8 mouse cellular contexts compared by ENCODE assay signal in genomic region chr7:45234922-45235571, GRCm38 (mm10). TPM values are rescaled to one million over a fixed set of nuclear protein-coding genes. Genes with fewer than 3 reads are reported as not detected.
DNase-seq lines count a peak whose midpoint lies in the region; ATAC-seq and TF ChIP-seq lines count a peak whose summit lies in the region.

No protein-coding gene starts in this region.

- H3K36me3 ChIP-seq in ES-Bruce4 (ENCODE audit: control insufficient read depth, insufficient read depth, low read length, poor library complexity, severe bottlenecking) = 0 out of 2 replicates have a peak, but pooled peaks cover 5% of the 10 kb centered on the region
- H3K36me3 ChIP-seq in intestine, embryonic 15.5 days = peaks cover 5% of the 10 kb centered on the region; the same call in 1 of the 2 replicates
- peaks cover 11% of the 10 kb centered on the region for H3K36me3 ChIP-seq in liver, postnatal 0 days (replicated peaks; ENCODE audit: insufficient read depth, low read length)

- peak overlapping the region; percentile 61 for H3K4me2 ChIP-seq in intestine, embryonic 15.5 days (replicated peaks)
- H3K4me2 ChIP-seq in liver, postnatal 0 days (ENCODE audit: low read depth, low read length) = peak overlapping the region; percentile 53

- no peaks in the 10 kb centered on the region for H3K27me3 ChIP-seq in ES-Bruce4 (ENCODE audit: control insufficient read depth, insufficient read depth, low read length, poor library complexity, severe bottlenecking)
- H3K27me3 ChIP-seq in intestine, embryonic 15.5 days (replicated peaks) = peaks cover 5% of the 10 kb centered on the region; the same call in 1 of the 2 replicates
- no peaks in the 10 kb centered on the region for H3K27me3 ChIP-seq in liver, postnatal 0 days (ENCODE audit: insufficient read depth, low read length)

- TF ChIP-seq POLR2A in ES-Bruce4 (IDR thresholded peaks at IDR 0.05; ENCODE audit: insufficient read depth, low read length) = peak; percentile 87

- TF ChIP-seq EP300 in ES-Bruce4 (IDR thresholded peaks at IDR 0.05; ENCODE audit: insufficient read depth, low read depth, low read length) = no peak
- no peak for TF ChIP-seq EP300 in liver, postnatal 0 days (IDR thresholded peaks at IDR 0.05; ENCODE audit: low read depth)

- peak overlapping the region; percentile 51 for H3K4me3 ChIP-seq in ES-Bruce4 (ENCODE audit: low read depth, low read length)
- peak overlapping the region; percentile 15 for H3K4me3 ChIP-seq in intestine, embryonic 15.5 days (replicated peaks)
- no peak overlapping the region for H3K4me3 ChIP-seq in liver, postnatal 0 days (ENCODE audit: low read depth, low read length)

- peak overlapping the region; percentile 4; the same call in 1 of the 2 replicates for H3K9ac ChIP-seq in ES-Bruce4 (ENCODE audit: low read depth, poor library complexity, severe bottlenecking)
- H3K9ac ChIP-seq in intestine, embryonic 15.5 days = 0 out of 2 replicates have a peak overlapping the region, but pooled peaks have one; percentile 30
- H3K9ac ChIP-seq in liver, postnatal 0 days (replicated peaks) = peak overlapping the region; percentile 16; the same call in 1 of the 2 replicates

- H3K27ac ChIP-seq in ES-Bruce4 (ENCODE audit: insufficient read depth, low read length) = peak overlapping the region; percentile 21
- H3K27ac ChIP-seq in intestine, embryonic 15.5 days = peak overlapping the region; percentile 34; the same call in 1 of the 2 replicates
- H3K27ac ChIP-seq in liver, postnatal 0 days (ENCODE audit: low read depth) = no peak overlapping the region

- no peak for TF ChIP-seq CTCF in ES-Bruce4 (IDR thresholded peaks at IDR 0.05; ENCODE audit: low read depth, low read length)
- no peak for TF ChIP-seq CTCF in liver, postnatal 0 days (IDR thresholded peaks at IDR 0.05; ENCODE audit: low read depth)

- WGBS in intestine, embryonic 15.5 days = 8% methylated on average over 21 of the region's 21 CpGs
- 42% methylated on average over 21 of the region's 21 CpGs for WGBS in liver, postnatal 0 days (ENCODE audit: insufficient replicate concordance)

- no peaks in the 10 kb centered on the region for H3K9me3 ChIP-seq in ES-Bruce4 (replicated peaks; ENCODE audit: control insufficient read depth, insufficient read depth, low read length, poor library complexity, severe bottlenecking)
- no peaks in the 10 kb centered on the region for H3K9me3 ChIP-seq in intestine, embryonic 15.5 days
- no peaks in the 10 kb centered on the region for H3K9me3 ChIP-seq in liver, postnatal 0 days (ENCODE audit: low read length)

- peak; percentile 43 for DNase-seq in adrenal gland, postnatal 10 days
- peak; percentile 86 for DNase-seq in forelimb bud, embryonic 11.5 days (ENCODE audit: low read depth, low spot score)
- DNase-seq in liver, postnatal 0 days = no peak
- peak; percentile 87 for DNase-seq in retina, postnatal 1 day
- no peak for DNase-seq in thymus, postnatal 0 days (ENCODE audit: low spot score)

- H3K4me1 ChIP-seq in ES-Bruce4 (ENCODE audit: control insufficient read depth, insufficient read depth, low read length) = peaks cover 2% of the 10 kb centered on the region
- peaks cover 21% of the 10 kb centered on the region for H3K4me1 ChIP-seq in intestine, embryonic 15.5 days (replicated peaks)
- peaks cover 22% of the 10 kb centered on the region for H3K4me1 ChIP-seq in liver, postnatal 0 days (ENCODE audit: insufficient read depth)

- ATAC-seq in intestine, embryonic 15.5 days = peak; percentile 77
- ATAC-seq in liver, postnatal 0 days = peak; percentile 14; the same call in 1 of the 2 replicates
- no peak for ATAC-seq in monocyte, adult 5-6 weeks (replicated peaks; ENCODE audit: insufficient number of reproducible peaks, low FRiP score, low TSS enrichment, poor library complexity, severe bottlenecking)

RNA-seq across cellular contexts. Expression of gene Cd37, which starts 3.9 kb away (rescaled TPM):
- polyA plus RNA-seq in ES-Bruce4 (2011; ENCODE audit: insufficient read depth, insufficient read length, low read depth, missing spikeins) = 2.2 and 3.4 TPM in 2 replicates
- 10 to 100 TPM; 13.9 to 17.6 TPM for total RNA-seq in adrenal gland, postnatal 10 days (2021)
- 3.5 and 3.6 TPM in 2 replicates for polyA plus RNA-seq in intestine, embryonic 15.5 days (2015; fragmentation: Nextera tagmentation; extraction: Ambion mirVana)
- 29.8 and 31.8 TPM in 2 replicates for polyA plus RNA-seq in liver, postnatal 0 days (2015; fragmentation: Nextera tagmentation; extraction: Ambion mirVana)
- total RNA-seq in monocyte, adult 5-6 weeks (2017) = 112 to 185 TPM (median 125 TPM) in 3 replicates
- polyA plus RNA-seq in thymus, postnatal 0 days (2015; fragmentation: Nextera tagmentation; extraction: Ambion mirVana) = 143 and 146 TPM in 2 replicates

RNA-seq across cellular contexts. Expression of gene Slc6a16, which starts 5.8 kb away (rescaled TPM):
- polyA plus RNA-seq in ES-Bruce4 (2011; ENCODE audit: insufficient read depth, insufficient read length, low read depth, missing spikeins) = 0.55 and 0.63 TPM in 2 replicates
- total RNA-seq in adrenal gland, postnatal 10 days (2021) = under 1 TPM in 1 of 2 experiments, not detected in 1; 0.12 TPM
- not detected in 2 replicates for polyA plus RNA-seq in intestine, embryonic 15.5 days (2015; fragmentation: Nextera tagmentation; extraction: Ambion mirVana)
- polyA plus RNA-seq in liver, postnatal 0 days (2015; fragmentation: Nextera tagmentation; extraction: Ambion mirVana) = 0.46 and 0.49 TPM in 2 replicates
- 0.64 TPM in 1 of 3 replicates, not detected in the others for total RNA-seq in monocyte, adult 5-6 weeks (2017)
- 0.17 TPM in 1 of 2 replicates, not detected in the other for polyA plus RNA-seq in thymus, postnatal 0 days (2015; fragmentation: Nextera tagmentation; extraction: Ambion mirVana)

RNA-seq across cellular contexts. Expression of gene Tead2, which starts 19.5 kb away (rescaled TPM):
- polyA plus RNA-seq in ES-Bruce4 (2011; ENCODE audit: insufficient read depth, insufficient read length, low read depth, missing spikeins) = 147 and 152 TPM in 2 replicates
- total RNA-seq in adrenal gland, postnatal 10 days (2021) = 10 to 100 TPM; 21.0 to 24.0 TPM
- 93.2 and 97.0 TPM in 2 replicates for polyA plus RNA-seq in intestine, embryonic 15.5 days (2015; fragmentation: Nextera tagmentation; extraction: Ambion mirVana)
- 15.5 and 20.2 TPM in 2 replicates for polyA plus RNA-seq in liver, postnatal 0 days (2015; fragmentation: Nextera tagmentation; extraction: Ambion mirVana)
- total RNA-seq in monocyte, adult 5-6 weeks (2017) = 0.48 to 2.5 TPM (median 0.64 TPM) in 3 replicates
- 4.8 and 5.1 TPM in 2 replicates for polyA plus RNA-seq in thymus, postnatal 0 days (2015; fragmentation: Nextera tagmentation; extraction: Ambion mirVana)

RNA-seq across cellular contexts. Expression of gene Dkkl1, which starts 23.1 kb away (rescaled TPM):
- polyA plus RNA-seq in ES-Bruce4 (2011; ENCODE audit: insufficient read depth, insufficient read length, low read depth, missing spikeins) = 4.2 and 8.6 TPM in 2 replicates
- total RNA-seq in adrenal gland, postnatal 10 days (2021) = under 1 TPM in 1 of 2 experiments, not detected in 1; 0.30 TPM
- 1.0 and 1.1 TPM in 2 replicates for polyA plus RNA-seq in intestine, embryonic 15.5 days (2015; fragmentation: Nextera tagmentation; extraction: Ambion mirVana)
- polyA plus RNA-seq in liver, postnatal 0 days (2015; fragmentation: Nextera tagmentation; extraction: Ambion mirVana) = 0.95 and 1.5 TPM in 2 replicates
- 4.7 to 8.7 TPM (median 6.1 TPM) in 3 replicates for total RNA-seq in monocyte, adult 5-6 weeks (2017)
- polyA plus RNA-seq in thymus, postnatal 0 days (2015; fragmentation: Nextera tagmentation; extraction: Ambion mirVana) = 5.1 and 7.6 TPM in 2 replicates

RNA-seq across cellular contexts. Expression of gene Ccdc155, which starts 30.4 kb away (rescaled TPM):
- 2.2 and 2.6 TPM in 2 replicates for polyA plus RNA-seq in ES-Bruce4 (2011; ENCODE audit: insufficient read depth, insufficient read length, low read depth, missing spikeins)
- total RNA-seq in adrenal gland, postnatal 10 days (2021) = under 1 TPM in 1 of 2 experiments, not detected in 1; 0.36 TPM
- polyA plus RNA-seq in intestine, embryonic 15.5 days (2015; fragmentation: Nextera tagmentation; extraction: Ambion mirVana) = 0.61 and 0.69 TPM in 2 replicates
- polyA plus RNA-seq in liver, postnatal 0 days (2015; fragmentation: Nextera tagmentation; extraction: Ambion mirVana) = 0.06 TPM in 1 of 2 replicates, not detected in the other
- 0.75 TPM in 1 of 3 replicates, not detected in the others for total RNA-seq in monocyte, adult 5-6 weeks (2017)
- polyA plus RNA-seq in thymus, postnatal 0 days (2015; fragmentation: Nextera tagmentation; extraction: Ambion mirVana) = 0.20 and 0.37 TPM in 2 replicates

Comparison
In these comparisons a context has a peak if more than half of its experiments do, and no peak if none do; other contexts are left out.
1. DNase-seq: peak in adrenal gland, postnatal 10 days (single experiment), forelimb bud, embryonic 11.5 days (single experiment) and retina, postnatal 1 day (single experiment); none in liver, postnatal 0 days (single experiment) and thymus, postnatal 0 days (single experiment).
2. Peak in every context shown above with its lines, with median percentiles within 50 percentile points of each other: H3K9ac ChIP-seq.